Mouse (Mus musculus) embryonic facial prominence, embryonic 14.5 days (tissue): ENCODE results near the gene Htr2b. TPM values are rescaled to one million over a fixed set of nuclear protein-coding genes. Genes with fewer than 3 reads are reported as not detected.
A peak's percentile ranks its signal among the peaks of the same experiment; 100 is the strongest.

Experiments
- ATAC-seq: fragments of 200-750 bp; cut with Nextera tagmentation; 2 replicates; pipeline ENCODE4 v1.8.0; 2017; ENCODE audit warnings: low read depth, moderate number of reproducible peaks, moderate TSS enrichment
- DNase-seq: peaks from one replicate; pipeline ENCODE4 v3.0.0-alpha.2; 2015; ENCODE audit warnings: low spot score
- H3K27ac ChIP-seq: fragments of 300-500 bp; sonication (generic); replicated peaks from 2 replicates; pipeline ENCODE4 v1.5.1; 2014; ENCODE audit warnings: low read depth, mild to moderate bottlenecking, low read length, moderate library complexity
- H3K27me3 ChIP-seq: fragments of 300-500 bp; sonication (generic); replicated peaks from 2 replicates; pipeline ENCODE4 v1.6.1; 2014; ENCODE audit warnings: low read length; ENCODE audit not compliant: control insufficient read depth, insufficient read depth
- H3K36me3 ChIP-seq: fragments of 300-500 bp; sonication (generic); 2 replicates; pipeline ENCODE4 v1.6.1; 2014; ENCODE audit warnings: low read length, mixed read lengths; ENCODE audit not compliant: control insufficient read depth, insufficient read depth
- H3K4me1 ChIP-seq: fragments of 300-500 bp; sonication (generic); 2 replicates; pipeline ENCODE4 v1.6.1; 2014; ENCODE audit warnings: antibody characterized with exemption, low read length; ENCODE audit not compliant: control insufficient read depth, insufficient read depth
- H3K4me2 ChIP-seq: fragments of 300-500 bp; sonication (generic); 2 replicates; pipeline ENCODE4 v1.6.1; 2014; ENCODE audit warnings: low read depth, mild to moderate bottlenecking, low read length, moderate library complexity, mixed read lengths
- H3K4me3 ChIP-seq: fragments of 300-500 bp; sonication (generic); 2 replicates; pipeline ENCODE4 v1.5.1; 2014; ENCODE audit warnings: low read depth, mild to moderate bottlenecking, low read length
- H3K9ac ChIP-seq: fragments of 300-500 bp; sonication (generic); 2 replicates; pipeline ENCODE4 v1.6.1; 2014; ENCODE audit warnings: low read depth, mild to moderate bottlenecking, low read length, moderate library complexity, mixed read lengths
- H3K9me3 ChIP-seq: fragments of 300-500 bp; sonication (generic); 2 replicates; pipeline ENCODE4 v1.6.1; 2016; ENCODE audit warnings: low read length; ENCODE audit not compliant: control insufficient read depth
- WGBS: fragments of 180-500 bp; shearing (Covaris S2); extraction: QIAGEN DNeasy Blood & Tissue Kit; methylation state at CpG from one replicate; pipeline ENCODE4 v1.1.7; 2014; 5-methylcytosine and 5-hydroxymethylcytosine counted together
- polyA plus RNA-seq: library from polyadenylated mRNA; unstranded; fragments of >200 nt; fragmentation: Nextera tagmentation; extraction: Ambion mirVana; gene quantifications from 2 replicates; pipeline ENCODE4 v1.2.1, GENCODE M21; 2014

Gene Htr2b
- polyA plus RNA-seq, 1 experiment from 2014 or later: 1.2 TPM

- DNase-seq: no peak
- H3K9me3 ChIP-seq: no peaks in the 10 kb centered on the region
- H3K4me3 ChIP-seq: no peak overlapping the region
- ATAC-seq: no peak
- H3K36me3 ChIP-seq: no peaks in the 10 kb centered on the region
- WGBS: 88% methylated on average over 1 of the region's 1 CpGs
- 0 out of 2 replicates have a peak, but pooled peaks cover 2% of the 10 kb centered on the region for H3K4me1 ChIP-seq
- no peak overlapping the region for H3K9ac ChIP-seq
- no peak overlapping the region for H3K27ac ChIP-seq
- H3K4me2 ChIP-seq: no peak overlapping the region
- no peaks in the 10 kb centered on the region for H3K27me3 ChIP-seq
Observed at GRCm38 (mm10) chr1:86152618-86153017, 40.8 kb upstream of the Htr2b start.

GRCm38 (mm10) chr1:86151376-86151775, 39.6 kb upstream of the Htr2b start:
- no peak for DNase-seq
- no peaks in the 10 kb centered on the region for H3K36me3 ChIP-seq
- no peaks in the 10 kb centered on the region for H3K27me3 ChIP-seq
- no peak overlapping the region for H3K27ac ChIP-seq
- 83% methylated on average over 7 of the region's 7 CpGs for WGBS
- H3K4me1 ChIP-seq: 0 out of 2 replicates have a peak, but pooled peaks cover 2% of the 10 kb centered on the region
- H3K9me3 ChIP-seq: no peaks in the 10 kb centered on the region
- no peak overlapping the region for H3K4me2 ChIP-seq
- ATAC-seq: no peak
- no peak overlapping the region for H3K9ac ChIP-seq
- H3K4me3 ChIP-seq: no peak overlapping the region

GRCm38 (mm10) chr1:86150929-86151328, 39.2 kb upstream of the Htr2b start:
- 73% methylated on average over 6 of the region's 6 CpGs for WGBS
- H3K27ac ChIP-seq: no peak overlapping the region
- H3K27me3 ChIP-seq: no peaks in the 10 kb centered on the region
- no peak for ATAC-seq
- H3K4me3 ChIP-seq: no peak overlapping the region
- 0 out of 2 replicates have a peak, but pooled peaks cover 2% of the 10 kb centered on the region for H3K4me1 ChIP-seq
- H3K9me3 ChIP-seq: no peaks in the 10 kb centered on the region
- H3K9ac ChIP-seq: no peak overlapping the region
- H3K4me2 ChIP-seq: no peak overlapping the region
- no peak for DNase-seq
- no peaks in the 10 kb centered on the region for H3K36me3 ChIP-seq

- H3K9me3 ChIP-seq: no peaks in the 10 kb centered on the region
- no peaks in the 10 kb centered on the region for H3K36me3 ChIP-seq
- no peak overlapping the region for H3K27ac ChIP-seq
- no peak overlapping the region for H3K4me2 ChIP-seq
- 78% methylated on average over 9 of the region's 9 CpGs for WGBS
- no peaks in the 10 kb centered on the region for H3K27me3 ChIP-seq
- no peaks in the 10 kb centered on the region for H3K4me1 ChIP-seq
- DNase-seq: peak; percentile 13
- no peak overlapping the region for H3K9ac ChIP-seq
- no peak for ATAC-seq
- H3K4me3 ChIP-seq: no peak overlapping the region
Observed at GRCm38 (mm10) chr1:86148161-86148560, 36.4 kb upstream of the Htr2b start.

GRCm38 (mm10) chr1:86147557-86147956, 35.8 kb upstream of the Htr2b start:
- WGBS: 75% methylated on average over 5 of the region's 5 CpGs
- H3K27ac ChIP-seq: no peak overlapping the region
- no peaks in the 10 kb centered on the region for H3K36me3 ChIP-seq
- DNase-seq (no peak), ATAC-seq (no peak)
- no peak overlapping the region for H3K4me2 ChIP-seq
- H3K9me3 ChIP-seq: no peaks in the 10 kb centered on the region
- H3K4me3 ChIP-seq: no peak overlapping the region
- no peaks in the 10 kb centered on the region for H3K27me3 ChIP-seq
- no peaks in the 10 kb centered on the region for H3K4me1 ChIP-seq
- no peak overlapping the region for H3K9ac ChIP-seq

- Histone ChIP-seq H3K36me3 (0 out of 2 replicates have a peak, but pooled peaks cover under 1% of the 10 kb centered on the region), H3K27ac (no peak overlapping the region), H3K4me1 (no peaks in the 10 kb centered on the region), H3K4me2 (no peak overlapping the region), H3K9ac (no peak overlapping the region), H3K27me3 (no peaks in the 10 kb centered on the region), H3K4me3 (no peak overlapping the region), H3K9me3 (no peaks in the 10 kb centered on the region)
- DNase-seq: no peak
- 81% methylated on average over 5 of the region's 5 CpGs for WGBS
- ATAC-seq: no peak
Observed at GRCm38 (mm10) chr1:86146293-86146692, 34.5 kb upstream of the Htr2b start.

GRCm38 (mm10) chr1:86144001-86144944, 32.5 kb upstream of the Htr2b start:
- no peak overlapping the region for H3K4me2 ChIP-seq
- H3K9ac ChIP-seq: no peak overlapping the region
- no peaks in the 10 kb centered on the region for H3K27me3 ChIP-seq
- no peak for ATAC-seq
- H3K36me3 ChIP-seq: peaks cover 18% of the 10 kb centered on the region; the same call in 1 of the 2 replicates
- H3K27ac ChIP-seq: no peak overlapping the region
- DNase-seq: no peak
- H3K9me3 ChIP-seq: no peaks in the 10 kb centered on the region
- WGBS: 79% methylated on average over 21 of the region's 21 CpGs
- H3K4me1 ChIP-seq: no peaks in the 10 kb centered on the region
- no peak overlapping the region for H3K4me3 ChIP-seq

GRCm38 (mm10) chr1:86143165-86143564, 31.4 kb upstream of the Htr2b start:
- Histone ChIP-seq H3K4me2 (no peak overlapping the region), H3K4me1 (no peaks in the 10 kb centered on the region), H3K9ac (no peak overlapping the region), H3K36me3 (peaks cover 25% of the 10 kb centered on the region), H3K9me3 (no peaks in the 10 kb centered on the region), H3K4me3 (no peak overlapping the region), H3K27me3 (no peaks in the 10 kb centered on the region), H3K27ac (no peak overlapping the region)
- 80% methylated on average over 4 of the region's 4 CpGs for WGBS
- DNase-seq (no peak), ATAC-seq (no peak)

GRCm38 (mm10) chr1:86141081-86141480, 29.3 kb upstream of the Htr2b start:
- DNase-seq (no peak), ATAC-seq (no peak)
- H3K27me3 ChIP-seq: no peaks in the 10 kb centered on the region
- no peaks in the 10 kb centered on the region for H3K4me1 ChIP-seq
- no peak overlapping the region for H3K9ac ChIP-seq
- H3K4me3 ChIP-seq: no peak overlapping the region
- 86% methylated on average over 3 of the region's 3 CpGs for WGBS
- H3K27ac ChIP-seq: no peak overlapping the region
- no peak overlapping the region for H3K4me2 ChIP-seq
- peaks cover 44% of the 10 kb centered on the region for H3K36me3 ChIP-seq
- no peaks in the 10 kb centered on the region for H3K9me3 ChIP-seq
